Mouse (Mus musculus): Measurements from ENCODE around the gene Slc48a1. TPM values are rescaled to one million over a fixed set of nuclear protein-coding genes. Genes with fewer than 3 reads are reported as not detected.

Slc48a1 gene
- polyA plus RNA-seq, 2 experiments, result 35.0 to 73.9 TPM

- 7% methylated on average over 8 of the region's 8 CpGs for WGBS (ENCODE audit: insufficient replicate concordance)
- no peak overlapping the region for H3K4me2 ChIP-seq (ENCODE audit: low read depth)
- no peaks in the 10 kb centered on the region; the same call in 1 of the 2 replicates for H3K27me3 ChIP-seq (ENCODE audit: control insufficient read depth, insufficient read depth, low read length)
- H3K9ac ChIP-seq (replicated peaks), result no peak overlapping the region
- H3K9me3 ChIP-seq (ENCODE audit: control insufficient read depth, low read length), result no peaks in the 10 kb centered on the region
- ATAC-seq (ENCODE audit: insufficient read depth) (no peak), DNase-seq (ENCODE audit: low read depth in 3 of 3, low spot score in 3 of 3) (no peak)
- TF ChIP-seq CTCF (IDR thresholded peaks at IDR 0.05; ENCODE audit: low read depth), result peak; percentile 87
- TF ChIP-seq EP300 (IDR thresholded peaks at IDR 0.05; ENCODE audit: low read depth), result no peak
- H3K4me1 ChIP-seq (replicated peaks; ENCODE audit: control insufficient read depth in 2 of 2, insufficient read depth in 2 of 2, low read length in 1 of 2), result peaks cover 0 to 12% of the 10 kb centered on the region in 2 experiments; a peak in 2 of 4 replicates
- H3K36me3 ChIP-seq (replicated peaks; ENCODE audit: control insufficient read depth, insufficient read depth, low read depth), result no peaks in the 10 kb centered on the region
- no peak overlapping the region for H3K27ac ChIP-seq
- H3K4me3 ChIP-seq (ENCODE audit: insufficient read depth in 1 of 2, low read depth in 2 of 2, low read length in 2 of 2), result no peak overlapping the region
Measured at GRCm38 (mm10) chr15:97776514-97776913, 1.8 kb upstream of the Slc48a1 start.

- H3K36me3 ChIP-seq (replicated peaks; ENCODE audit: control insufficient read depth, insufficient read depth, low read depth), result no peaks in the 10 kb centered on the region
- 72% methylated on average over 6 of the region's 6 CpGs for WGBS (ENCODE audit: insufficient replicate concordance)
- H3K9me3 ChIP-seq (ENCODE audit: control insufficient read depth, low read length), result no peaks in the 10 kb centered on the region
- no peak overlapping the region for H3K9ac ChIP-seq (replicated peaks)
- H3K4me2 ChIP-seq (ENCODE audit: low read depth), result no peak overlapping the region
- H3K4me1 ChIP-seq (replicated peaks; ENCODE audit: control insufficient read depth in 2 of 2, insufficient read depth in 2 of 2, low read length in 1 of 2), result peaks cover 0 to 12% of the 10 kb centered on the region in 2 experiments; a peak in 2 of 4 replicates
- H3K27ac ChIP-seq, result no peak overlapping the region
- DNase-seq (ENCODE audit: low read depth in 3 of 3, low spot score in 3 of 3) (no peak), ATAC-seq (ENCODE audit: insufficient read depth) (no peak)
- no peak for TF ChIP-seq CTCF (IDR thresholded peaks at IDR 0.05; ENCODE audit: low read depth)
- no peak for TF ChIP-seq EP300 (IDR thresholded peaks at IDR 0.05; ENCODE audit: low read depth)
- H3K4me3 ChIP-seq (ENCODE audit: insufficient read depth in 1 of 2, low read depth in 2 of 2, low read length in 2 of 2), result no peak overlapping the region
- peaks cover under 1% of the 10 kb centered on the region; the same call in 1 of the 2 replicates for H3K27me3 ChIP-seq (ENCODE audit: control insufficient read depth, insufficient read depth, low read length)
Measured at GRCm38 (mm10) chr15:97776919-97777318, 1.4 kb upstream of the Slc48a1 start.

- H3K27ac ChIP-seq, result no peak overlapping the region
- H3K9me3 ChIP-seq (ENCODE audit: control insufficient read depth, low read length), result no peaks in the 10 kb centered on the region
- no peak overlapping the region for H3K4me2 ChIP-seq (ENCODE audit: low read depth)
- TF ChIP-seq EP300 (IDR thresholded peaks at IDR 0.05; ENCODE audit: low read depth), result no peak
- TF ChIP-seq CTCF (IDR thresholded peaks at IDR 0.05; ENCODE audit: low read depth), result no peak
- no peak for DNase-seq (ENCODE audit: low read depth in 3 of 3, low spot score in 3 of 3)
- no peak overlapping the region for H3K9ac ChIP-seq (replicated peaks)
- H3K36me3 ChIP-seq (replicated peaks; ENCODE audit: control insufficient read depth, insufficient read depth, low read depth), result no peaks in the 10 kb centered on the region
- ATAC-seq (ENCODE audit: insufficient read depth), result no peak
- H3K4me1 ChIP-seq (replicated peaks; ENCODE audit: control insufficient read depth in 2 of 2, insufficient read depth in 2 of 2, low read length in 1 of 2), result peaks cover 0 to 9% of the 10 kb centered on the region in 2 experiments; a peak in 2 of 4 replicates
- H3K4me3 ChIP-seq (ENCODE audit: insufficient read depth in 1 of 2, low read depth in 2 of 2, low read length in 2 of 2), result no peak overlapping the region
- 63% methylated on average over 1 of the region's 1 CpGs for WGBS (ENCODE audit: insufficient replicate concordance)
- peaks cover 8% of the 10 kb centered on the region for H3K27me3 ChIP-seq (ENCODE audit: control insufficient read depth, insufficient read depth, low read length)
Measured at GRCm38 (mm10) chr15:97779576-97779975, 1.3 kb downstream of the Slc48a1 start.

- H3K9ac ChIP-seq (replicated peaks), result no peak overlapping the region
- no peak overlapping the region for H3K27ac ChIP-seq
- no peak overlapping the region for H3K4me3 ChIP-seq (ENCODE audit: insufficient read depth in 1 of 2, low read depth in 2 of 2, low read length in 2 of 2)
- no peak overlapping the region for H3K4me2 ChIP-seq (ENCODE audit: low read depth)
- peaks cover 4 to 14% of the 10 kb centered on the region in 2 experiments for H3K4me1 ChIP-seq (replicated peaks; ENCODE audit: control insufficient read depth in 2 of 2, insufficient read depth in 2 of 2, low read length in 1 of 2)
- WGBS (ENCODE audit: insufficient replicate concordance), result 66% methylated on average over 12 of the region's 12 CpGs
- no peaks in the 10 kb centered on the region for H3K36me3 ChIP-seq (replicated peaks; ENCODE audit: control insufficient read depth, insufficient read depth, low read depth)
- DNase-seq (ENCODE audit: low read depth in 3 of 3, low spot score in 3 of 3), result no peak
- no peak for ATAC-seq (ENCODE audit: insufficient read depth)
- H3K27me3 ChIP-seq (ENCODE audit: control insufficient read depth, insufficient read depth, low read length), result peaks cover 8% of the 10 kb centered on the region
- no peaks in the 10 kb centered on the region for H3K9me3 ChIP-seq (ENCODE audit: control insufficient read depth, low read length)
- no peak for TF ChIP-seq EP300 (IDR thresholded peaks at IDR 0.05; ENCODE audit: low read depth)
- TF ChIP-seq CTCF (IDR thresholded peaks at IDR 0.05; ENCODE audit: low read depth), result no peak
Measured at GRCm38 (mm10) chr15:97780611-97781031, 2.3 kb downstream of the Slc48a1 start.

- Histone ChIP-seq H3K4me3 (ENCODE audit: insufficient read depth in 1 of 2, low read depth in 2 of 2, low read length in 2 of 2) (peak overlapping the region in 1 of 2 experiments; percentile 6; a peak in 1 of 4 replicates), H3K9ac (replicated peaks) (no peak overlapping the region), H3K4me2 (ENCODE audit: low read depth) (peak overlapping the region; percentile 18), H3K27me3 (ENCODE audit: control insufficient read depth, insufficient read depth, low read length) (peaks cover 8% of the 10 kb centered on the region), H3K4me1 (replicated peaks; ENCODE audit: control insufficient read depth in 2 of 2, insufficient read depth in 2 of 2, low read length in 1 of 2) (peaks cover 18 to 29% of the 10 kb centered on the region in 2 experiments), H3K36me3 (replicated peaks; ENCODE audit: control insufficient read depth, insufficient read depth, low read depth) (no peaks in the 10 kb centered on the region), H3K27ac (no peak overlapping the region), H3K9me3 (ENCODE audit: control insufficient read depth, low read length) (no peaks in the 10 kb centered on the region)
- DNase-seq (ENCODE audit: low read depth in 3 of 3, low spot score in 3 of 3) (no peak), ATAC-seq (ENCODE audit: insufficient read depth) (no peak)
- 24% methylated on average over 24 of the region's 24 CpGs for whole genome bisulfite sequencing (ENCODE audit: insufficient replicate concordance)
- no peak for TF ChIP-seq CTCF (IDR thresholded peaks at IDR 0.05; ENCODE audit: low read depth)
- TF ChIP-seq EP300 (IDR thresholded peaks at IDR 0.05; ENCODE audit: low read depth), result no peak
Measured at GRCm38 (mm10) chr15:97781961-97782748, 3.8 kb downstream of the Slc48a1 start.

Data from liver, embryonic 14.5 days (tissue).